Mouse (Mus musculus): ENCODE results near the gene Bpifa3.

Bpifa3 gene

DNA sequence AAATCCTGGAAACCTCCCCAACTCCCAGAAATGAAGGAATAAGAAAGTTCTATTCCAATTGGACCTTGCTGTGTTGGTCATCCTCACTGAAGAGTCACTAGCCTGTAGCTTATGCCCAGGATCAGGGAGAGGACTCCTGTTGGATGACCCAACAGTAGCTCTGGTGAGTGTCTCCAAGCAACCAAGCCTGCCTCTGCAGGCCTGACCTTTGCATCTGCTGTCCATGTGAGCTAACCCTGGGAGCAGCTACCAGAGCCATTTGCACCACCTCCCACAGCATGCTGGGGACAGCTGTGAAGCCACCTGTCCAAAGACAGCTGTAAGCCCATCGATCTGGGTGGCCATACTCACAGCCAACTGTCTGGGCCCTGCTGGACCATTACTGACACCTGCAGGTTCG is at the start of gene Bpifa3:
Gene Bpifa3 (plus strand): TSS at position 217 of the 400 bp plus-strand sequence.
- DNase-seq, result peak; percentile 67

DNA sequence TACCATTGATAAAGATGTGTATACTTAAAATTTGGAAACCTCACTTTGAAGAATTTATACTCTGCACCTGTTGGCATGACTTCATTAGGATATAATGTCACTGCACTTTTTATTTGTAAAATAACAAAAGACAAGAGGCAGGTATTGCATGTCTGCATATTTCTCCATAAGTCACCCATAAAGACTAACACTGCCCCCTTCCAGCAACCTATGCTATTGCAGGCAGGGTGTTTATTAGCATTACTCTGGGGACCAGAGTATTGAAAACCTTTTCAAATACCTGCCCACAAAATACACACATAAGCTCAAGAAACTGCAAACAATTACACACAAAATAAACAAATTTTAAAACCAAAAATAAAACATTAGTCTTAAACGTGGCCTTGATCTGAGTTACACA is 32.4 kb upstream of the Bpifa3 start:
- no peak for DNase-seq

DNA sequence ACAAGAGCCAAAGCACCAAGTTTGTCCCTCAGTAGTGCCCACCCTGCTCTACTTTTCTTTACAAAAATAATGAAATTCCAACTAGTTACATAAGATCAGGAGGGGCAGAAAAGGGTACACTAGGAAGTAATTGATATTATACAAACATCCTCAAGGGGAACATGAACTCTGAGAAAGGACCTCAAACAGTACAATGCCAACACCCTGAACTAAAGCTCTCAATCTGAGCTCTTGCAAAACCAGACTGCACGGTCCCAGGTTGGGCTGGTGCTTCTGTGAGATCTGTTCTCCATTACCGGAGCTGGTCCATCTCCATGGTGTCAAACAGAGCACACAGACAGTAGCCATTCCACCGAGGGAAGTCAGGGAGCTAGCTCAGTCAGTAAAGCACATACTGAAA is 12.8 kb upstream of the Bpifa3 start:
- peak; percentile 60 for DNase-seq

DNA sequence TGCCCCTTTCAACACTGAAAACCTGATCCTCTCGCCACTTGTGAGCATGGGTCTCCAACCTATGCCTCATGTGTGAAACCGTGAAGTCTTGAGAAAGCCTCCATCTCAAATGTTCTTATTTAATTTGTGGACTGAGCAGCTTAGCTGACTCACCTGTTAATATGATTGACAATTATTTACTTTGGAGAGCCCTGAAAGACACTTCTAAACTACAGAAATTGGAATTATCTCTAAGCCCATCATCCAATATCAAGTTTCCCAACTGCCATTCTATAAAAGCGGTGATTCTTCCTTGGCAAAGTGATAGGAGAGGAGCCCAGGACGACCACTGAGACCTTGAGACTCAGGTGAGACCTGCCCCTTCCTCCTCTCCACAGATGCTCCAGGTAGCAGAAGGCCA is 12.4 kb downstream of the Bpifa3 start, which contains the start of gene Bpifa1:
Gene Bpifa1 (plus strand): TSS at position 301 of the 400 bp plus-strand sequence.
- peak; percentile 74 for DNase-seq

DNA sequence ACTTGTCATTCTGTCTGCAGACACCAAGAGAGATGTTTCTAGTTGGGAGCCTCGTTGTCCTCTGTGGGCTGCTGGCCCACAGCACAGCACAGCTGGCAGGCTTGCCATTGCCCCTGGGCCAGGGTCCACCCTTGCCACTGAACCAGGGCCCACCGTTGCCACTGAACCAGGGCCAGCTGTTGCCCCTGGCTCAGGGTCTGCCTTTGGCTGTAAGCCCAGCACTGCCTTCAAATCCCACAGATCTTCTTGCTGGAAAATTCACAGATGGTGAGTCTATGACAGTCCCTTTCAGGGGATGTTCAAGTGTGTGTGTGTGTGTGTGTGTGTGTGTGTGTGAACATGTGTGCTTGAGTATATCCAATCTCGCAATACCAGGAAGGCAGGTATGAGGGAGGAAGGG is 13.6 kb downstream of the Bpifa3 start:
- peak; percentile 37 for DNase-seq

DNA sequence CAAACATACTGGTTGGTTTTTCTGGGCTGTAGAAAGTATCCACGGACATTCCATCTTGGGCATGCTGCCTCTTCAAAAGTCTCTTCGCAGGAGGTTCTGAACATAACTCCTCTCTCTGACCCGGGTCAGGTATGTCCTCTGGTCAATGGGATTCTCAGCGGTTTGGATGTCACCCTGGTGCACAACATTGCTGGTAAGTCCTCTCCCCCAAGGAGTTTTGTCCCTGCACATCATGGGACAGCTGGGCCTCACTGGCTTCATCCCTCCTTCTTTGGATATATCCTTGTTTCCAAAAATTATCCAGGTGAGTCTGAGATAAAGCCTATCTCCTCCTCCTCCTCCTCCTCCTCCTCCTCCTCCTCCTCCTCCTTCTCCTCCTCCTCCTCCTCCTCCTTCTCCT is 17.4 kb downstream of the Bpifa3 start:
- peak; percentile 60 for DNase-seq

DNA sequence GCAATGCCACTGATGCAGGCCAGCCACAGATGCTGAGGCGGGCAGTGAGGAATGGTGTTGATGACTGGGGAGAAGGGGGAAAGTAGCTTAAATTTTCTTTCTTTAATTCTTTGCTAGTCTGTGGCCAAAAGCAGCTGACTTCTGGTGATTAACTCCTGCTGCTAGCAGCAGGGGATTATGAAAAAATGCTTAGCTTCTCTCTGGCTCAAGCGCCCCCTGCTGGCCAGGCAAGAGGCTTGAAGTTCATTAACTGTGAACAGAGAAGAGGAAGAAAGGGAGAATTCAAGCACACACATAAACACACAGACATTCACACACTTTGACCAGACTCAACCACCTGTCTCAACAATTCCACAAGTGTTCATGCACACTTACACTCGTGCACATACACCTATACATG is 28.3 kb downstream of the Bpifa3 start:
- DNase-seq, result peak; percentile 10

DNA sequence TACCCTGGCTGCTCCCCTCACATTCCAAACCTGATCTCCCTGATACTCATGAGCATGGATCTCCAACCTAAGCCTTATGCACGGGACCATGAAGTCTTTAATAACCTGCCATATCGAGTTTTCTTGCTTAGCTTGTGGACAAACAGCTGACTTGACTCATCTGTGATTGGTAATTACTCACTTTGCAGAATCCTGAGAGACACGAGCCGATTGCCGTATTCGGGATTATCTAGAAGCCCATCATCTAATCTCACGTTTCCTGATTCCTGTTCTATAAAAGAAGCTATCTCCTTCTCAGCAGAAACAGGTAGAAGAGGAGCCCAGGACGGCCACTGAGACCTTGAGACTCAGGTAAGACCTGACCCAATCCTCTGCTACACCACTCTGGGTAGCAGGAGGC is 32.2 kb downstream of the Bpifa3 start, which contains the start of gene Bpifa5:
Gene Bpifa5 (plus strand): TSS at position 301 of the 400 bp plus-strand sequence.
- peak; percentile 48 for DNase-seq

DNA sequence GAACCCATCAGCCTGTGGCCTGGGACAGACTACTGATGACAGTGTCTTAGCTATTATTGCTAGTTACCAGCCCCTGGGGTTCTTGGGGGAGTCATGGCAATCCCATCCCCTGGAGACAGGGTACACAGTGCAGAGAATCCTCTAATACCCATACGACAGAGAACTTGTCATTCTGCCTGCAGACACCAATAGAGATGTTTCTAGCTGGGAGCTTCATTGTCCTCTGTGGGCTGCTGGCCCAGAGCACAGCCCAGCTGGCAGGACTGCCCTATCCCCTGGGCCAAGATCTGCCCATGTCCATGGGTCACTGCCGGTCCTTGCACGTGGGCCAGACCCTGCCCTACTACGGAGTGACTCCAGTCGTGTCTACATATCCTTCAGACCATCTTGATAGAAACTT is 33.2 kb downstream of the Bpifa3 start:
- DNase-seq, result peak; percentile 83

DNA sequence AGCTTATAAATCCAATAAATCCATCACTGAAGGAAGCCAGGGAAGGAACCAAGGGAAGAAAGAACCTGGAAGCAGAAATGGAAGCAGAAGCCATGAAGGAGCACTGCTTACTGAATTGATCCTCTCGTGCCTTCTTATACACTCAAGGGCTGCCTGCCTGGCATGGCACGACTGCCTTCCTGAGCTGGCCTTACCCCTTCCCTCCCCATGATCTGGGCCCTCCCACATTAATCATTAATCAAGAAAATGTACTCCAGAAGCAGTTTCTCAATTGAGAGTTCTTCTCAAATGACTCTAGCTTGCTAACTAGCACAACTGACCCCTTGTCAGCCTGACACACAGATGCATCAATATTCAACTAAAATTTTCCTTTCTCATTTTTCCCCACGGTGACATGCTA is 39.0 kb downstream of the Bpifa3 start:
- DNase-seq, result peak; percentile 14

DNA sequence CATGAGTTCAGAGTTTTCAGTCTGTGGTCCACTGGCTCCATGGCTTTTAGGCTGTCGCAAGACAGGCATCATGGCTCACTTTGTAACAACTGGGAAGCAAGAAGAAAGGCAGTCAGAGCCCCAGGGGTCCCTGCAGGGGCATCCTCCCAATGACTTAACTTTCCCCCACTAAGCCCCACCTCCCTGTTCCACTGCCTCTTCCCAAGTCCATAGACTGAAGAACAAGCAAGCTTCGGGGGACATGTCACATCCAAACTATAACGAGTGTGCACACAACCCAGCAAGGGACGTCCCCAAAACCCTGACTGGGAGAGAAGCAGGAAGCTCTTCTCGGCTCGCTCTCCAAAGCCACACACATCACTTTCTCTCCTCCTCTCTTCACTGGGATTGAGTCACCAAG is 41.5 kb downstream of the Bpifa3 start:
- peak; percentile 57 for DNase-seq

DNA sequence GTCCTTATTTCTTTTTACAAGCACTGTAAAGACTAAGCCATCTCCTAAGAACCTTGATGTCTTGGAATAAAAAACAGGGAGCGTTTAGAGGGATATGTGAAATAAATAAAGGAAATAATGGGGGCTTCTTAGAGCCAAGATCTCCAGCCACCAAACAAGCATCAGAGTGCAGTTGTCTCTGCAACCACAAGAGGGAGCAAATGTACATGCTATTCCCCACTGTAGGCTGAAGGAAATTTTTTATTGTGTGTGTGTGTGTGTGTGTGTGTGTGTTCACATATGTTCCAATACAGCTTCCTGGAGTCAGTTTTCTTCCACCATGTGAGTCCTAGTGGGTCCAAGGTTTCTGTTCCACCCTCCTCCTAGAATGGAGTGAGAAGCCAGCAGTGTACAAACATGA is 43.2 kb downstream of the Bpifa3 start:
- peak; percentile 43 for DNase-seq

DNA sequence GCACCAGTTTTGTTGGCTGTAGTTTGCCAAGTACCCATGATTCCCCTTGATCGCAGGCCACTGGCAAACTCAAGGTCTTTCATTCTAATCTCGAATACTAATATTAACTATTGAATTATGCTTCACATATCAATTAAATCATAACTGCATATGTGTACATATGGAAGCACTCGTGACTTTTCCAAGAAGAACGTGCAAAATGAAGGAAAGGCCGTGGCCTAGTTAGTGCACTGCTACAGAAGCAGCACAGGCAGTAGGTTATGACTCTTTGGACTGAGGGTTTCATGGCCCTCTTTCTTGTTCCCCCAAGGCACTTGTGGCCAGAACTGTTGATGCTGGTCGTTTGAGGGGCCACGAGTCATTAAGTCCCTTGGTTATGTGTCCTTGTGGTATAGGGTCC is 51.8 kb downstream of the Bpifa3 start:
- peak; percentile 71 for DNase-seq

DNA sequence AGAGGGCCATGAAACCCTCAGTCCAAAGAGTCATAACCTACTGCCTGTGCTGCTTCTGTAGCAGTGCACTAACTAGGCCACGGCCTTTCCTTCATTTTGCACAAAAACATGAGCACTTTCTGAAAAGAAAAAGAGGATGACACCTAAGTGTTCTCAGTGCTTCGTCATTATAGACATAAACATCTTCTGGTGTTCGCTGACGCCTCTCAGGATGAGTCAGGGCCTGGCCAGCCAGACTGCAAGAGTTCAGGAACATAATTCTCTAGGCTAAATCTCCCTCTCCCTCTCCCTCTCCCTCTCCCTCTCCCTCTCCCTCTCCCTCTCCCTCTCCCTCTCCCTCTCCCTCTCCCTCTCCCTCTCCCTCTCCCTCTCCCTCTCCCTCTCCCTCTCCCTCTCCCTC is 52.9 kb downstream of the Bpifa3 start:
- DNase-seq, result peak; percentile 40

DNA sequence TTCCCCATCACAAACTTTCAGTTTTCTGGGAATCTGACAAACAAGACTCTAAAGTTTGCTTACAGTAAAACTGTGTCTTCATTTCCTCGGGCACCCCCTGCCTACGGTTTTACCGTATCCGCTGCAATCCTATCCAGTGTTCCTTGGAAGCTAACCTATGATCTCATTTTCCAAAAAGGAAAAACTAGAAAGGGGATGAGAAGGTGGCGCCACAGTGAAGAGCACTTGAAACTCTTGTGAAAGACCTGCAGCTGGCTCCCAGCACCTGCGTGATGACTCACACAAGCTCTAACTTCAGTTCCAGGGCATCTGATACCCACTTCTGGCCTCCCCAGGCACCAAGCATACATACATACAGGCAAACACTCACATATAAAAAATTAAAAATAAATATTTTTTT is 55.2 kb downstream of the Bpifa3 start:
- peak; percentile 64 for DNase-seq

DNA sequence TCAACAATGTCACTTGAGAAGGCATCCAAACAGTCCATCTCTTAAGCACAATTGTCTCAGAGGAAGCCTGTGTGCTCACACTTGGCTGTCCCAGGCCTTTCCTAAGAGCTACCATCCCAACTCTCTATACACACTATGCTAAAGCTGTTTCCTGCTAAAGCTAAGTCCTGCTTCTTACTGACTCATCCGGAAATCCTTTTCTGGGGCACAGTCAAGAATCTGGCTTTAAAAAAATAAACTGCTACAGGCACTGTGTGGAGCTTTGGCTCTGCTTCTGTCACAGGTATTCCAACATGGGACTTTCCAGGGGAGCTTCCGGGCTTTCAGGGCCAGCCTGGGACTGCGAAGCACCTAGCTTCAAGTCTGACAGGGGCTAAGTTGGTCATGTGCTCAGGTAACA is 55.6 kb downstream of the Bpifa3 start:
- peak; percentile 46 for DNase-seq

DNA sequence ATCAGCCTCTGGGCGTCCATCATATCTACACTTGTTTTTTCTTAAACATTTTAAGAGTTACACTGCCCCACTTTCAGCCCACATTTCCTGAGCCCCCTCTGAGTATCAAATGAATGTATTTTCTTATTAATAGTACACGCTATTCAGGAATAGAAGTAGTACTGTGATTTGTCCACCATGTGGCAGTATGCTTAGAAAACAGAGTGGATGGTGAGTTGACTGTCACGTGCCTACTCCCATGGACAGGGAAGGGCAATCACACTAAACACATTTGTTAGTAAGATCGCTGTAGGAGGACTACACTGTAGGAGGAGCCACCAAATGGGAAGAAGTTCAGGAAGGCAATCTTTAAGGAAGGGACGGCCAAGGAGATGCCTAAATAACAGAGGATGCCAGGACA is 57.3 kb downstream of the Bpifa3 start:
- DNase-seq, result peak; percentile 82

All from heart, adult 11 months (tissue).